ENCODE assay signal across 16 mouse cellular contexts in genomic region chr10:105595480-105596102, GRCm38 (mm10). TPM values are rescaled to one million over a fixed set of nuclear protein-coding genes. Genes with fewer than 3 reads are reported as not detected.
A peak's percentile ranks its signal among the peaks of the same experiment; 100 is the strongest.
DNase-seq lines count a peak whose midpoint lies in the region; ATAC-seq and TF ChIP-seq lines count a peak whose summit lies in the region.
"Had no signal": no experiment of that assay in that cellular context is flagged by ENCODE, and none has a peak within 500 bp of the region (broad histone marks: within the 10 kb centered on the region; RNA-seq: fewer than 3 reads in every experiment).

No protein-coding gene starts in this region.

- no peak overlapping the region for H3K9ac ChIP-seq in forebrain, embryonic 13.5 days
- no peak overlapping the region for H3K9ac ChIP-seq in forebrain, embryonic 11.5 days (ENCODE audit: low read length)
- no peak overlapping the region for H3K9ac ChIP-seq in lung, embryonic 15.5 days
- H3K9ac ChIP-seq in forebrain, postnatal 0 days, result no peak overlapping the region
- H3K9ac ChIP-seq: embryonic facial prominence, embryonic 15.5 days; liver, embryonic 12.5 days; midbrain, embryonic 13.5 days had no signal

- no peak for TF ChIP-seq CTCF in cerebellum, adult 2 months (IDR thresholded peaks at IDR 0.05; ENCODE audit: borderline replicate concordance, insufficient read depth, low read depth, low read length)
- TF ChIP-seq CTCF in forebrain, postnatal 0 days (IDR thresholded peaks at IDR 0.05; ENCODE audit: low read depth), result no peak

- peak; percentile 86; the same call in 1 of the 2 replicates for ATAC-seq in forebrain, embryonic 13.5 days
- ATAC-seq in forebrain, embryonic 11.5 days (replicated peaks; ENCODE audit: low FRiP score), result no peak
- ATAC-seq in lung, embryonic 15.5 days (ENCODE audit: borderline replicate concordance, extremely low read depth, low FRiP score, low TSS enrichment), result peak; percentile 62; the same call in 1 of the 2 replicates
- ATAC-seq in forebrain, postnatal 0 days, result peak; percentile 20; the same call in 1 of the 2 replicates
- ATAC-seq: activated CD4-positive, CD25-positive, alpha-beta regulatory T cell, adult 4 months; liver, embryonic 12.5 days; midbrain, embryonic 13.5 days had no signal

- no peaks in the 10 kb centered on the region; the same call in 1 of the 2 replicates for H3K4me1 ChIP-seq in forebrain, embryonic 13.5 days
- H3K4me1 ChIP-seq in forebrain, embryonic 11.5 days (replicated peaks; ENCODE audit: control insufficient read depth, insufficient read depth, low read length), result no peaks in the 10 kb centered on the region
- H3K4me1 ChIP-seq in lung, embryonic 15.5 days, result peaks cover 16% of the 10 kb centered on the region
- peaks cover 13% of the 10 kb centered on the region for H3K4me1 ChIP-seq in cerebellum, adult 2 months (ENCODE audit: control insufficient read depth, insufficient read depth, low read length)
- no peaks in the 10 kb centered on the region for H3K4me1 ChIP-seq in forebrain, postnatal 0 days (ENCODE audit: insufficient read depth)
- H3K4me1 ChIP-seq: embryonic facial prominence, embryonic 15.5 days; liver, embryonic 12.5 days; midbrain, embryonic 13.5 days had no signal

- H3K36me3 ChIP-seq in forebrain, embryonic 13.5 days (ENCODE audit: poor library complexity, severe bottlenecking), result no peaks in the 10 kb centered on the region
- H3K36me3 ChIP-seq in forebrain, embryonic 11.5 days (ENCODE audit: control insufficient read depth, insufficient read depth, low read length), result no peaks in the 10 kb centered on the region
- H3K36me3 ChIP-seq in lung, embryonic 15.5 days, result no peaks in the 10 kb centered on the region
- no peaks in the 10 kb centered on the region for H3K36me3 ChIP-seq in forebrain, postnatal 0 days (ENCODE audit: insufficient read depth)
- H3K36me3 ChIP-seq: embryonic facial prominence, embryonic 15.5 days; liver, embryonic 12.5 days; midbrain, embryonic 13.5 days had no signal

- H3K4me2 ChIP-seq in forebrain, embryonic 13.5 days, result no peak overlapping the region
- H3K4me2 ChIP-seq in forebrain, embryonic 11.5 days (ENCODE audit: low read depth, low read length, severe bottlenecking), result no peak overlapping the region
- H3K4me2 ChIP-seq in lung, embryonic 15.5 days, result no peak overlapping the region
- H3K4me2 ChIP-seq in forebrain, postnatal 0 days (ENCODE audit: low read depth), result no peak overlapping the region
- H3K4me2 ChIP-seq: embryonic facial prominence, embryonic 15.5 days; heart, embryonic 11.5 days; liver, embryonic 12.5 days; midbrain, embryonic 13.5 days had no signal

- DNase-seq in forebrain, embryonic 11.5 days (ENCODE audit: low spot score), result no peak
- no peak for DNase-seq in lung, postnatal 25 days (ENCODE audit: low spot score)
- DNase-seq in cerebellum, adult 2 months, result peak; percentile 75 to 91
- peak; percentile 39 for DNase-seq in forebrain, postnatal 0 days
- no peak for DNase-seq in heart, adult 9 months (ENCODE audit: low spot score in 2 of 2)
- no peak for DNase-seq in adrenal gland, postnatal 36 days
- DNase-seq: gastrocnemius, postnatal 14 days had no signal

- H3K27me3 ChIP-seq in forebrain, embryonic 13.5 days, result no peaks in the 10 kb centered on the region
- H3K27me3 ChIP-seq in forebrain, embryonic 11.5 days (ENCODE audit: control insufficient read depth, insufficient read depth, low read length), result no peaks in the 10 kb centered on the region
- no peaks in the 10 kb centered on the region for H3K27me3 ChIP-seq in lung, embryonic 15.5 days
- no peaks in the 10 kb centered on the region for H3K27me3 ChIP-seq in cerebellum, adult 2 months (ENCODE audit: control insufficient read depth, insufficient read depth, low read length)
- no peaks in the 10 kb centered on the region for H3K27me3 ChIP-seq in forebrain, postnatal 0 days (ENCODE audit: insufficient read depth, low read length)
- H3K27me3 ChIP-seq: embryonic facial prominence, embryonic 15.5 days; liver, embryonic 12.5 days; midbrain, embryonic 13.5 days had no signal

- no peak overlapping the region for H3K27ac ChIP-seq in forebrain, embryonic 13.5 days
- H3K27ac ChIP-seq in forebrain, embryonic 11.5 days (ENCODE audit: low read depth, low read length), result no peak overlapping the region
- peak overlapping the region; percentile 33; the same call in 1 of the 2 replicates for H3K27ac ChIP-seq in lung, embryonic 15.5 days
- H3K27ac ChIP-seq in cerebellum, adult 2 months (ENCODE audit: insufficient read depth, low read length), result peak overlapping the region; percentile 90
- H3K27ac ChIP-seq in forebrain, postnatal 0 days (ENCODE audit: low read depth, low read length), result no peak overlapping the region
- H3K27ac ChIP-seq: embryonic facial prominence, embryonic 15.5 days; kidney, postnatal 0 days; liver, embryonic 12.5 days; macrophage; midbrain, embryonic 13.5 days had no signal

- no peak for TF ChIP-seq POLR2A in cerebellum, adult 2 months (IDR thresholded peaks at IDR 0.05; ENCODE audit: borderline replicate concordance, insufficient read depth, low read length)

- 82% methylated on average over 7 of the region's 7 CpGs for WGBS in forebrain, embryonic 13.5 days
- WGBS in forebrain, embryonic 11.5 days, result 87% methylated on average over 7 of the region's 7 CpGs
- WGBS in lung, embryonic 15.5 days, result 43% methylated on average over 7 of the region's 7 CpGs
- 16% methylated on average over 7 of the region's 7 CpGs for WGBS in cerebellum, adult 2 months
- WGBS in forebrain, postnatal 0 days, result 55% methylated on average over 7 of the region's 7 CpGs

- H3K9me3 ChIP-seq in forebrain, embryonic 13.5 days (replicated peaks), result no peaks in the 10 kb centered on the region
- H3K9me3 ChIP-seq in forebrain, embryonic 11.5 days (ENCODE audit: control insufficient read depth, low read length), result no peaks in the 10 kb centered on the region
- no peaks in the 10 kb centered on the region for H3K9me3 ChIP-seq in lung, embryonic 15.5 days
- H3K9me3 ChIP-seq in forebrain, postnatal 0 days (ENCODE audit: low read length), result no peaks in the 10 kb centered on the region
- H3K9me3 ChIP-seq: embryonic facial prominence, embryonic 15.5 days; liver, embryonic 12.5 days; midbrain, embryonic 13.5 days had no signal

- H3K4me3 ChIP-seq in forebrain, embryonic 13.5 days, result no peak overlapping the region
- no peak overlapping the region for H3K4me3 ChIP-seq in forebrain, embryonic 11.5 days (ENCODE audit: low read depth, low read length)
- no peak overlapping the region for H3K4me3 ChIP-seq in lung, embryonic 15.5 days
- no peak overlapping the region for H3K4me3 ChIP-seq in cerebellum, adult 2 months (replicated peaks; ENCODE audit: insufficient read depth, low read depth, low read length)
- no peak overlapping the region for H3K4me3 ChIP-seq in forebrain, postnatal 0 days (ENCODE audit: low read depth, low read length)
- H3K4me3 ChIP-seq: embryonic facial prominence, embryonic 15.5 days; liver, embryonic 12.5 days; midbrain, embryonic 13.5 days had no signal

RNA-seq across cellular contexts. Expression of gene Tmtc2, which starts 21.3 kb away (rescaled TPM):
- polyA plus RNA-seq in forebrain, embryonic 13.5 days (2015; fragmentation: Nextera tagmentation; extraction: Ambion mirVana), result 5.7 and 6.9 TPM in 2 replicates
- polyA plus RNA-seq in forebrain, embryonic 11.5 days (2014; fragmentation: Nextera tagmentation; extraction: Ambion mirVana), result 3.9 and 4.0 TPM in 2 replicates
- polyA plus RNA-seq in lung, embryonic 15.5 days (2015; fragmentation: Nextera tagmentation; extraction: Ambion mirVana), result 8.4 and 9.7 TPM in 2 replicates
- polyA plus RNA-seq in cerebellum, adult 2 months (2012; rRNA removed), result 16.3 and 16.7 TPM in 2 replicates
- total RNA-seq in forebrain, postnatal 0 days (2014; rRNA removed), result 8.5 and 11.1 TPM in 2 replicates
- 3.2 and 4.6 TPM in 2 replicates for polyA plus RNA-seq in forebrain, postnatal 0 days (2015; fragmentation: Nextera tagmentation; extraction: Ambion mirVana)
- 1 to 10 TPM; 5.4 to 7.2 TPM for total RNA-seq in adrenal gland, postnatal 36 days (2021)
- polyA plus RNA-seq: activated CD4-positive, CD25-positive, alpha-beta regulatory T cell, adult 4 months had no signal

Comparison
In these comparisons a context has a peak if more than half of its experiments do, and no peak if none do; other contexts are left out.
1. DNase-seq: peak in cerebellum, adult 2 months (2 of 2) and forebrain, postnatal 0 days (single experiment); none in forebrain, embryonic 11.5 days (single experiment), lung, postnatal 25 days (single experiment), heart, adult 9 months (0 of 2) and adrenal gland, postnatal 36 days (0 of 2).
2. H3K27ac ChIP-seq: peak in lung, embryonic 15.5 days (single experiment) and cerebellum, adult 2 months (single experiment); none in forebrain, embryonic 13.5 days (single experiment), forebrain, embryonic 11.5 days (single experiment) and forebrain, postnatal 0 days (single experiment).